Mouse (Mus musculus) retina, postnatal 1 day (tissue): ENCODE results near the gene Faap100.
"Not testable (repeated sequence)": the region's sequence is repeated elsewhere in the genome, so short reads cannot be mapped to it uniquely, and the experiment has no call there.

Experiments
- DNase-seq: peaks from one replicate; pipeline ENCODE4 v3.0.0-alpha.2; 2012

Gene Faap100

GRCm38 (mm10) chr11:120376302-120377160 lies 2.0 kb downstream of the Faap100 start:
- no peak for DNase-seq

DNA sequence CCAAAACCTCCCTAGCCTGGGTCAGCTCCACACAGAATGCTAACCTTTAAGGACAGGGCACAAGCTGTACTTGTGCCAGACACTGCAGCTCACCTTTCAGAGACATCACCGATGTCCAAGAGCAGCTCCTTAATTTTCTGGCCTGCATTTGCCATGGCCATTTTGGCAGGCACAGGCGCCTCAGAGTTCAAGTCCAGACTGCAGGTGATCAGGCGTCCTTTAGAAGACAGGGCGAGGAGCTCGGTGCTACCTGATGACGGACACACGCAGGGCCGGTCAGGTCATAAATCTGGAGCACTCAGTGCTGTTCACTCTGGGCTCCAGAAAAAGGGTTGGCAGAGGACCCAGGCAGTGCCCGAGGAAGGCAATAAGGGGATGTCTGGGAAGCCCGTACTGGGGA lies 3.2 kb downstream of the Faap100 start:
- DNase-seq: no peak

- DNase-seq: no peak
These were observed 4.6 kb downstream of the Faap100 start for GRCm38 (mm10) chr11:120373820-120374586.

- no peak for DNase-seq
These were observed 5.5 kb downstream of the Faap100 start for GRCm38 (mm10) chr11:120373025-120373424.

GRCm38 (mm10) chr11:120369656-120370055 lies 8.9 kb downstream of the Faap100 start:
- peak; percentile 80 for DNase-seq

DNA sequence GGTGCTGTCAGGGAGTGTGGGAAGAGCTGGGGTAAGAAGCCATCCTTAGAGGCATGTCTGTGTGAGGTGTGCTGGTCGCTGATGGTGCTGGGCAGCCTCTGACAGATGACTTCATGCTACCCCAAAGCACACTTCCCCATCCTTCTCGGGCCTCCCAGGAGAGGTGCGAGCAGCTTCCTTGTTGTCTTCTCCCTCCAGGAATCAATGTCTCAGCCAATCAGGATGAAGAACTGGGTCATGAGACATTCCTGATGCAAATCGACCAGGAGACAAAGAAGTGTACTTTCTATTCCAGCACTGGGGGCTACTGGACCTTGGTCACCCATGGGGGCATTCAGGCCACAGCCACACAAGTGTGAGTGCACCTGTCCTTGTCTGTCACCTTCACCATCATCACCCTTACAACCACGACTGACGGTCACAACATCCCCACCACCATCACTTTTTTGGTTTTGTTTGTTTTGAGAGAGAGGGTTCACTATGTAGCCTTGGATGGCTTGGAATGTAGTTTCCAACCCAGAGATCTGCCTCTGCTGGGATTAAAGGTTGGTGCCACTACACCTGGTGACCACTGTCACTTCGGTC lies 12.0 kb downstream of the Faap100 start:
- DNase-seq: no peak

- no peak for DNase-seq
These were observed 15.7 kb downstream of the Faap100 start for GRCm38 (mm10) chr11:120362891-120363290.

GRCm38 (mm10) chr11:120361295-120361694 lies 17.3 kb downstream of the Faap100 start, which contains the start of gene Fscn2:
Fscn2 (plus strand) TSS chr11:120361534.
- DNase-seq: no peak

GRCm38 (mm10) chr11:120360755-120361154 lies 17.8 kb downstream of the Faap100 start:
- DNase-seq: no peak

GRCm38 (mm10) chr11:120360062-120360461 lies 18.5 kb downstream of the Faap100 start:
- no peak for DNase-seq

- no peak for DNase-seq
These were observed 19.2 kb downstream of the Faap100 start for GRCm38 (mm10) chr11:120359391-120359790.

DNA sequence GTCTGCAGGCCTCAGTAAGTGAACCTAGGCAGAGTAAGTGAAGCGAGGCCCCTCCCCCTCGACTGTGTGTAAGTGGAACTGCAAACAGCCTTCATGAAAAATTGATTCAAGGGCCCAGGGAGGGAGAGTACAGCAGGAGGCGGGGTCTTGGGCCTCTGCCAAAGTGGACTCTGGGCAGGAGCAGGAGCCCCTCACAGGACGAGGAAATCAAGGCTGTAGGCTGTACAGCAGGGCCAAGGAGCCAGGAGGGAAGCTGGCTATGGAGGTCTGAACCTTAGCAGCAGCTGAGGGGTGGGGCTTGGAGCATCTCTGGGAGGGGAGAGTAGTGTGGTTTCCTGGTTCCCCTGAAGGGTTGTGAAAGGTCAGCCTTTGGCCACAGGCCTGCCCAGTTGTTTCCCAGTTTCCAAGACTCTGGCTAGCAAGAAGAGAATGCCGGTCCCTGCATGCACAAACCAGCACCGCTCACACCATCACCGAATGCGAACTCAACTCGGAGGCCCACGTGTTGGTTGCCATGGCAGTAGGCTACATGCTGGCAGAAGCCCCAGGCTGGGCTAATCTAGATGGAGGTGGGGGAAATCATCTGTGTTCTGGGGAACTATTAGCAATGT lies 20.7 kb downstream of the Faap100 start:
- DNase-seq: peak; percentile 86

DNA sequence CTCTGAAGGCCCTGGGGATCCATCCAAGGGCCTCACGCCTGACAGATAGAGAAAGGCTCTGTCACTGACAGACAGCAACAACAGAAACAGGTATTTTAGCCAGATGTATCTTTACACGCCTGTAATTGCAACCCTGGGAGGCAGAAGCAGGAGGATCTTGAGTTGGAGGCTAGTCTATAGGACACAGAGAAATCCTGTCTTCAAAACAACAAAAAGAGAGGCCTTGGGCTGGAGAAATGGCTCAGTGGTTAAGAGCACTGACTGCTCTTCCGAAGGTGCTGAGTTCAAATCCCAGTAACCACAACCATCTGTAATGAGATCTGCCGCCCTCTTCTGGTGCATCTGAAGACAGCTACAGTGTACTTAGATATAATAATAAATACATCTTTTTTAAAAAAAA lies 21.7 kb downstream of the Faap100 start:
- no peak for DNase-seq

DNA sequence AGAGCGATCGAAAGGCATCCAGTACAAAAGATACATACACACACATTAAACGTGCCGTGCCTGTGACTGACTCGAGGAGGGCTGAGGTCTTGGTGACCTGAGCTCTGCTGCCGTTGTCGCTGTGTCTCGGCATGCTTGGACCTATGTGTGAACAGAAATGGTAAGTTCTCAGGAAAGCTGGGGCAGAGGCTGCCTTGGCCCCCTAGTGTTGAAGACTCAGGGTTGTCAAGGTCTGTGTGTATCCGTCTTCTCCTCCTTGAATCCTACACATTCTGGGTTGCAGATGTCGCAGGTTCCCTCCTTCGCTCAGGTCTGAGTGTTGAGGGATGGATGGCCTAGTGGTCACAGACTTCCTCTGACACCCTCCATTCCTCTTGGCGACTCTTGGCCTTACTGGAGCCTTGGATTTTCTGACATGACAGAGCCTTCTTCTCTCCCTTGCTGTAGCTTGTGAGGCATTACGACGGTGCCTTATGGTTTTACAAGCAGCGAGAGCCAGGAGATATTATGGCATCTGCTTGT lies 22.2 kb downstream of the Faap100 start:
- DNase-seq: no peak

DNA sequence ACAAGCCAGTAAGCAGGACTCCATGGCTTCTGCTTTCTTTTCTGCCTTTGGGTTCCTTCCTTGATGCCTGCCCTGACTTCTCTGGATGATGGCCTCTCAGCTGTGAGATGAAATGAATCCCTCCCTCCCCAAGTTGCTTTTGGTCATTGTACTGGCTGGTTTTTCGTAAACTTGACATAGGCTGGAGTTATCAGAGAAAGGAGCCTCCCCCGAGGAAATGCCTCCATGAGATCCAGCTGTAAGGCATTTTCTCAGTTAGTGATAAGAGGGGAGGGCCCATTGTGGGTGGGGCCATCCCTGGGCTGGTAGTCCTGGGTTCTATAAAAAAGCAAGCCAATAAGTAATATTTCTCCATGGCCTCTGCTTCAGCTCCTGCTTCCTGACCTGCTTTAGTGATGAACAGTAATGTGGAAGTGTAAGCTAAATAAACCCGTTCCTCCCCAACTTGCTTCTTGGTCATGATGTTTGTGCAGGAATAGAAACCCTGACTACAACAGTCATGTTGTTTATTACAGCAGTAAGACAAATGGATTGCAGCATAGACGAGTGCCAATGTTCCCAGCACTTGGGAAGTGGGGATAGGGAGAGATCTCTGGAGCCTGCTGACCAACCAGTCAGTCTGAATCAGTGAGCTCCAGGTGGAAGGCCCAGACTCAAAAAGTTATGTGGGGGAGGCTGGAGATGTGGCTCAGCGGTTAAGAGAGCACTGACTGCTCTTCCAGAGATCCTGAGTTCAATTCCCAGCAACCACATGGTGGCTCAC lies 23.1 kb downstream of the Faap100 start:
- DNase-seq: no peak

GRCm38 (mm10) chr11:120354304-120355276 lies 24.0 kb downstream of the Faap100 start:
- no peak for DNase-seq

DNA sequence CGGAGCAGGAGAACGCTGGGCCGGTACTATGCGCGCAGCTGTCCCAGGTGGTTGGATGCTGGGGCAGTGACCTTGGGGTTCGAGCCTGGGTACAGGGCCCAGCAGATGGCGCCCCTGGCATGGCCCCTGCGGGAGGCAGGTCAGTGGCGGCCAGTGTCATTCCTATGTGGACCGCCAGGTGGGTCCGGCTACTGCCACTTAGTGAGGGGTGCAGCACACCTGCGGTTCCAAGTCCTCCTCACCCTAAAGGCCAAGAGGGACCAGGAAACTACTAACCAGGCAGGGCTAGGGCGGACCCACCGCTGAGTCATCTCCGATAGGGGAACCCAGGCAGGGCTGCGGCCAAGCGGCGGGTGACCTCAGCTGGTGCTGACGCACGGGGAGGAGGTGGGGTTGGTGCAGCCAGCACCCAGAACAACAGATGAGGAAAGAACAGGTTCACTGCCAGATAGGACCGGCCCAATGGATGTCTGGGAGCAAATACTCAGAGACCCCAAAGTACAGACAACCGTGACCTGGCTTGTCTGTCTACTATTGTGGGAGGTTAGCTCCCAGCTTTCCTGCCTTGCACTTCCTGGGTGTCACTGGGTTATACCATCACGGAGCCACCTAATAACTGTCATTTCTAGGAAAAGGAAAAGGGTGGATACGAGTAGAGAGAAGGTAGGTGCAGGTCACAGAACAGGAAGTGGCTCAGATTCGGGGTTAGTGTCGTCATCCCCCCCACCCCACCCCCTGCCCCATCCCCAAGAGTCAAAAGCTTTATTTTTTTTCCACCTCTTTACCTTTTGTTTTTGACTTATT lies 24.9 kb downstream of the Faap100 start:
- peak; percentile 72 for DNase-seq

GRCm38 (mm10) chr11:120352571-120353290 lies 25.8 kb downstream of the Faap100 start:
- peak; percentile 85 for DNase-seq

DNA sequence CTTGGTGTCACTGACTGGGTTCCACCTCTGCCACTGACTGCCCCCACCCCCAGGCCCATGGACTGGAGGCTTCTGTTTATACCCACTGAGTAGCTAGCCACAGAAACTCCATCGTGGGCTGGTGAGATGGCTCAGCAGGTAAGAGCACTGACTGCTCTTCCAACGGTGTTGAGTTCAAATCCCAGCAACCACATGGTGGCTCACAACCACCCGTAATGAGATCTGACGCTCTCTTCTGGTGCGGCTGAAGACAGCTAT lies 26.5 kb downstream of the Faap100 start:
- not testable (repeated sequence) for DNase-seq
